In genomic region chr11:96976379-96976687, GRCm38 (mm10) we compare ENCODE assay signal across 10 mouse cellular contexts. TPM values are rescaled to one million over a fixed set of nuclear protein-coding genes. Genes with fewer than 3 reads are reported as not detected.
DNase-seq lines count a peak whose midpoint lies in the region; ATAC-seq and TF ChIP-seq lines count a peak whose summit lies in the region.
"Had no signal": no experiment of that assay in that cellular context is flagged by ENCODE, and none has a peak within 500 bp of the region (broad histone marks: within the 10 kb centered on the region; RNA-seq: fewer than 3 reads in every experiment).

No protein-coding gene starts in this region.

- peak overlapping the region; percentile 95 for H3K9ac ChIP-seq in lung, embryonic 14.5 days
- peak overlapping the region; percentile 77 for H3K9ac ChIP-seq in embryonic facial prominence, embryonic 15.5 days
- peak overlapping the region; percentile 98 for H3K9ac ChIP-seq in intestine, embryonic 16.5 days (ENCODE audit: low read depth, low read length)
- H3K9ac ChIP-seq in neural tube, embryonic 12.5 days: peak overlapping the region; percentile 87

- no peak for DNase-seq in lung, embryonic 14.5 days
- no peak for DNase-seq in lung, postnatal 14 days
- DNase-seq in gastrocnemius, postnatal 4 days (ENCODE audit: low spot score in 2 of 2): no peak
- DNase-seq in retina, postnatal 1 day: no peak
- DNase-seq: adrenal gland, adult 8-10 months; kidney, adult 9 months had no signal

- H3K27me3 ChIP-seq in lung, embryonic 14.5 days (ENCODE audit: insufficient read depth, low read length): no peaks in the 10 kb centered on the region
- no peaks in the 10 kb centered on the region for H3K27me3 ChIP-seq in embryonic facial prominence, embryonic 15.5 days
- no peaks in the 10 kb centered on the region for H3K27me3 ChIP-seq in intestine, embryonic 16.5 days (replicated peaks; ENCODE audit: control insufficient read depth, insufficient read depth, low read length)
- no peaks in the 10 kb centered on the region for H3K27me3 ChIP-seq in neural tube, embryonic 12.5 days (replicated peaks)

- H3K9me3 ChIP-seq in lung, embryonic 14.5 days (ENCODE audit: low read depth, low read length): no peaks in the 10 kb centered on the region
- H3K9me3 ChIP-seq in embryonic facial prominence, embryonic 15.5 days (replicated peaks): no peaks in the 10 kb centered on the region
- no peaks in the 10 kb centered on the region for H3K9me3 ChIP-seq in intestine, embryonic 16.5 days (ENCODE audit: control insufficient read depth, low read length)
- H3K9me3 ChIP-seq in neural tube, embryonic 12.5 days: no peaks in the 10 kb centered on the region

- peak overlapping the region; percentile 69 for H3K4me2 ChIP-seq in lung, embryonic 14.5 days
- peak overlapping the region; percentile 58 for H3K4me2 ChIP-seq in embryonic facial prominence, embryonic 15.5 days (replicated peaks)
- H3K4me2 ChIP-seq in intestine, embryonic 16.5 days (ENCODE audit: low read depth, low read length): peak overlapping the region; percentile 82
- peak overlapping the region; percentile 76 for H3K4me2 ChIP-seq in neural tube, embryonic 12.5 days (replicated peaks)

- peaks cover 12% of the 10 kb centered on the region for H3K4me1 ChIP-seq in lung, embryonic 14.5 days (ENCODE audit: insufficient read depth)
- H3K4me1 ChIP-seq in embryonic facial prominence, embryonic 15.5 days: peaks cover 55% of the 10 kb centered on the region
- peaks cover 14% of the 10 kb centered on the region for H3K4me1 ChIP-seq in intestine, embryonic 16.5 days (ENCODE audit: control insufficient read depth, insufficient read depth, low read length)
- peaks cover 27% of the 10 kb centered on the region for H3K4me1 ChIP-seq in neural tube, embryonic 12.5 days

- 0 out of 2 replicates have a peak, but pooled peaks cover 3% of the 10 kb centered on the region for H3K36me3 ChIP-seq in lung, embryonic 14.5 days (ENCODE audit: insufficient read depth)
- no peaks in the 10 kb centered on the region for H3K36me3 ChIP-seq in embryonic facial prominence, embryonic 15.5 days
- H3K36me3 ChIP-seq in intestine, embryonic 16.5 days (ENCODE audit: control insufficient read depth, insufficient read depth, low read length): no peaks in the 10 kb centered on the region
- no peaks in the 10 kb centered on the region for H3K36me3 ChIP-seq in neural tube, embryonic 12.5 days

- TF ChIP-seq CTCF in lung, embryonic 14.5 days (IDR thresholded peaks at IDR 0.05; ENCODE audit: low read depth): no peak

- ATAC-seq in lung, embryonic 14.5 days (ENCODE audit: insufficient read depth): no peak
- ATAC-seq in embryonic facial prominence, embryonic 15.5 days (ENCODE audit: insufficient number of reproducible peaks, low FRiP score, low TSS enrichment, low read depth): no peak
- ATAC-seq in intestine, embryonic 16.5 days: no peak
- ATAC-seq in neural tube, embryonic 12.5 days (ENCODE audit: low FRiP score, low read depth): no peak
- no peak for ATAC-seq in megakaryocyte progenitor cell, adult 5-6 weeks (replicated peaks; ENCODE audit: poor library complexity)

- WGBS in lung, embryonic 14.5 days: 29% methylated on average over 3 of the region's 3 CpGs
- 26% methylated on average over 3 of the region's 3 CpGs for WGBS in embryonic facial prominence, embryonic 15.5 days
- 46% methylated on average over 3 of the region's 3 CpGs for WGBS in intestine, embryonic 16.5 days
- WGBS in neural tube, embryonic 12.5 days: 64% methylated on average over 3 of the region's 3 CpGs

- H3K4me3 ChIP-seq in lung, embryonic 14.5 days (ENCODE audit: low read depth, low read length): peak overlapping the region; percentile 95
- peak overlapping the region; percentile 64 for H3K4me3 ChIP-seq in embryonic facial prominence, embryonic 15.5 days (replicated peaks)
- peak overlapping the region; percentile 90 for H3K4me3 ChIP-seq in intestine, embryonic 16.5 days (ENCODE audit: low read length)
- H3K4me3 ChIP-seq in neural tube, embryonic 12.5 days: peak overlapping the region; percentile 90

- H3K27ac ChIP-seq in lung, embryonic 14.5 days (ENCODE audit: low read depth): peak overlapping the region; percentile 95
- H3K27ac ChIP-seq in embryonic facial prominence, embryonic 15.5 days (replicated peaks): peak overlapping the region; percentile 93
- H3K27ac ChIP-seq in intestine, embryonic 16.5 days (ENCODE audit: low read length): peak overlapping the region; percentile 95
- no peak overlapping the region for H3K27ac ChIP-seq in neural tube, embryonic 12.5 days

RNA-seq across cellular contexts. Expression of gene Sp2, which starts 6.4 kb away (rescaled TPM):
- 22.3 and 23.7 TPM in 2 replicates for polyA plus RNA-seq in lung, embryonic 14.5 days (2014; fragmentation: Nextera tagmentation; extraction: Ambion mirVana)
- polyA plus RNA-seq in embryonic facial prominence, embryonic 15.5 days (2015; fragmentation: Nextera tagmentation; extraction: Ambion mirVana): 16.8 and 17.9 TPM in 2 replicates
- 13.2 and 13.8 TPM in 2 replicates for polyA plus RNA-seq in intestine, embryonic 16.5 days (2015; fragmentation: Nextera tagmentation; extraction: Ambion mirVana)
- polyA plus RNA-seq in neural tube, embryonic 12.5 days (2016; fragmentation: Nextera tagmentation; extraction: Ambion mirVana): 19.3 and 20.4 TPM in 2 replicates
- 10 to 100 TPM; 15.1 to 16.5 TPM for total RNA-seq in gastrocnemius, postnatal 4 days (2021)
- 21.0 and 27.4 TPM in 2 replicates for total RNA-seq in megakaryocyte progenitor cell, adult 5-6 weeks (2015)
- total RNA-seq in megakaryocyte progenitor cell, adult 5-6 weeks (2017): 2.3 and 2.8 TPM in 2 replicates

RNA-seq across cellular contexts. Expression of gene Pnpo, which starts 32.5 kb away (rescaled TPM):
- polyA plus RNA-seq in lung, embryonic 14.5 days (2014; fragmentation: Nextera tagmentation; extraction: Ambion mirVana): 18.4 and 19.5 TPM in 2 replicates
- polyA plus RNA-seq in embryonic facial prominence, embryonic 15.5 days (2015; fragmentation: Nextera tagmentation; extraction: Ambion mirVana): 28.2 and 30.5 TPM in 2 replicates
- 125 and 141 TPM in 2 replicates for polyA plus RNA-seq in intestine, embryonic 16.5 days (2015; fragmentation: Nextera tagmentation; extraction: Ambion mirVana)
- 18.3 and 18.9 TPM in 2 replicates for polyA plus RNA-seq in neural tube, embryonic 12.5 days (2016; fragmentation: Nextera tagmentation; extraction: Ambion mirVana)
- total RNA-seq in gastrocnemius, postnatal 4 days (2021): 1 to 10 TPM; 8.2 to 8.3 TPM
- 22.5 and 23.0 TPM in 2 replicates for total RNA-seq in megakaryocyte progenitor cell, adult 5-6 weeks (2015)
- total RNA-seq in megakaryocyte progenitor cell, adult 5-6 weeks (2017): 36.3 and 38.7 TPM in 2 replicates

RNA-seq across cellular contexts. Expression of gene Sp6, which starts 36.9 kb away (rescaled TPM):
- polyA plus RNA-seq in lung, embryonic 14.5 days (2014; fragmentation: Nextera tagmentation; extraction: Ambion mirVana): 0.22 and 0.43 TPM in 2 replicates
- 18.5 and 26.7 TPM in 2 replicates for polyA plus RNA-seq in embryonic facial prominence, embryonic 15.5 days (2015; fragmentation: Nextera tagmentation; extraction: Ambion mirVana)
- polyA plus RNA-seq in intestine, embryonic 16.5 days (2015; fragmentation: Nextera tagmentation; extraction: Ambion mirVana): not detected in 2 replicates
- polyA plus RNA-seq in neural tube, embryonic 12.5 days (2016; fragmentation: Nextera tagmentation; extraction: Ambion mirVana): 0.23 and 0.34 TPM in 2 replicates
- total RNA-seq in gastrocnemius, postnatal 4 days (2021): under 1 TPM; 0.27 to 0.34 TPM
- total RNA-seq in megakaryocyte progenitor cell, adult 5-6 weeks (2015): not detected in 2 replicates
- total RNA-seq in megakaryocyte progenitor cell, adult 5-6 weeks (2017): 0.03 TPM in 1 of 2 replicates, not detected in the other

RNA-seq across cellular contexts. Expression of gene Prr15l, which starts 48.4 kb away (rescaled TPM):
- polyA plus RNA-seq in lung, embryonic 14.5 days (2014; fragmentation: Nextera tagmentation; extraction: Ambion mirVana): 24.1 and 30.8 TPM in 2 replicates
- polyA plus RNA-seq in embryonic facial prominence, embryonic 15.5 days (2015; fragmentation: Nextera tagmentation; extraction: Ambion mirVana): 5.6 and 6.1 TPM in 2 replicates
- polyA plus RNA-seq in intestine, embryonic 16.5 days (2015; fragmentation: Nextera tagmentation; extraction: Ambion mirVana): 116 and 121 TPM in 2 replicates
- polyA plus RNA-seq in neural tube, embryonic 12.5 days (2016; fragmentation: Nextera tagmentation; extraction: Ambion mirVana): 0.05 and 0.61 TPM in 2 replicates
- total RNA-seq in gastrocnemius, postnatal 4 days (2021): not detected
- total RNA-seq in megakaryocyte progenitor cell, adult 5-6 weeks (2015): not detected in 2 replicates
- not detected in 2 replicates for total RNA-seq in megakaryocyte progenitor cell, adult 5-6 weeks (2017)

RNA-seq across cellular contexts. Expression of gene Scrn2, which starts 53.4 kb away (rescaled TPM):
- 24.5 and 30.2 TPM in 2 replicates for polyA plus RNA-seq in lung, embryonic 14.5 days (2014; fragmentation: Nextera tagmentation; extraction: Ambion mirVana)
- polyA plus RNA-seq in embryonic facial prominence, embryonic 15.5 days (2015; fragmentation: Nextera tagmentation; extraction: Ambion mirVana): 22.5 and 23.9 TPM in 2 replicates
- 25.5 and 26.9 TPM in 2 replicates for polyA plus RNA-seq in intestine, embryonic 16.5 days (2015; fragmentation: Nextera tagmentation; extraction: Ambion mirVana)
- 19.8 and 21.9 TPM in 2 replicates for polyA plus RNA-seq in neural tube, embryonic 12.5 days (2016; fragmentation: Nextera tagmentation; extraction: Ambion mirVana)
- 10 to 100 TPM; 12.2 to 15.8 TPM for total RNA-seq in gastrocnemius, postnatal 4 days (2021)
- total RNA-seq in megakaryocyte progenitor cell, adult 5-6 weeks (2015): 3.0 and 4.2 TPM in 2 replicates
- total RNA-seq in megakaryocyte progenitor cell, adult 5-6 weeks (2017): 18.3 and 21.1 TPM in 2 replicates

Comparison
In these comparisons a context has a peak if more than half of its experiments do, and no peak if none do; other contexts are left out.
1. RNA of gene Sp6, which starts 36.9 kb away (polyA plus RNA-seq): 18.5 to 26.7 TPM in embryonic facial prominence, embryonic 15.5 days; 0.23 to 0.34 TPM in neural tube, embryonic 12.5 days, 0.22 to 0.43 TPM in lung, embryonic 14.5 days and not detected in intestine, embryonic 16.5 days; every median in the first group is over 10 times any median in the second.
2. Peak in every context shown above with its lines, with median percentiles within 50 percentile points of each other: H3K4me2 ChIP-seq, H3K4me3 ChIP-seq and H3K9ac ChIP-seq.